Mouse (Mus musculus): ENCODE data around the gene Errfi1. TPM values are rescaled to one million over a fixed set of nuclear protein-coding genes. Genes with fewer than 3 reads are reported as not detected.

Errfi1 gene
- polyA plus RNA-seq, 1 experiment: 230 TPM

DNA sequence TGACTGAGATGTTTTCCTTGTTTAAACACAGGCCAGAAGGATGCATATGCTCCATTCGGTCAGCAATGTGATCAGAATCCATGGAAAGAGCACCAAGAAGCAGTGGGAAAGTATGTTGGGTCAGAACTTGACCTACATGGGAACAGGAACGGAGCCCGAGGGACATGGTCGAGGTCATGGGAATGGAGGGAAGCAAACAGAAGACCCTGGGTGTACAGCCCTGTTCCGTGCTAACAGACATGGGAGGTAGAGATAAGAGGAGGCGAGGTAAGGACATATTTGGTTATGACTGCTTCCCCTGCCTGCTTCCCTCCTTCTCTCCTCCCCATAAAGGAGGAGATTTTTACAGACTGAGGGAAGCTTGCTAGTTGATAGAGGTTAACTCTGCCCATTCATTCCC is 21.8 kb upstream of the Errfi1 start:
- Histone ChIP-seq H3K27ac (ENCODE audit: insufficient read depth, low read depth, low read length) (no peak overlapping the region), H3K4me1 (ENCODE audit: control insufficient read depth, insufficient read depth, low read length) (0 out of 2 replicates have a peak, but pooled peaks cover 3% of the 10 kb centered on the region), H3K27me3 (replicated peaks; ENCODE audit: control insufficient read depth, insufficient read depth, low read length) (no peaks in the 10 kb centered on the region), H3K4me3 (ENCODE audit: insufficient read depth, low read depth, low read length) (no peak overlapping the region), H3K36me3 (ENCODE audit: control insufficient read depth, insufficient read depth, low read length) (no peaks in the 10 kb centered on the region)
- TF ChIP-seq CTCF (conservative IDR thresholded peaks at IDR 0.05; ENCODE audit: insufficient read depth, insufficient read length, low read depth, low read length): no peak
- no peak for TF ChIP-seq POLR2A (IDR thresholded peaks at IDR 0.05; ENCODE audit: low read depth, low read length)
- no peak for DNase-seq
- 87% methylated on average over 6 of the region's 6 CpGs for WGBS

DNA sequence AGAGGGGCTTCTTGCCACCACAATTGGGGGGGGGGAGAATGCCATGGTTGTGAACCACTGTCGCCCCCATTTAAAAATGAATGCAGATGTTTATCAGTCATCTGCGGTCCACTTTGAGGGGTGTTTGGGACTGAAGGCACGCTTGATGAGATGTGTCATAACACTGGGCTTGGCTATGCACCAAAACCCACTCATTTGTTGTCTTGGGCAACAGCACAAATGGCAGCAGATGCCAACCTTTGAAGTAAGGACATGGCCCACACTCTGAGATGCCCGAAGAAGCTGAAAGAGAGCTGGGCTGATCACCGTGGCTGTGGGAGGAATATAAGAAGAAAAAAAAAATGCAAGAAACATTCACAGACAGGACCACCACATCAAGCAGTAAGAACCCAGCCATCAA is 18.6 kb upstream of the Errfi1 start:
- Histone ChIP-seq H3K27me3 (replicated peaks; ENCODE audit: control insufficient read depth, insufficient read depth, low read length) (no peaks in the 10 kb centered on the region), H3K4me1 (ENCODE audit: control insufficient read depth, insufficient read depth, low read length) (peaks cover 5% of the 10 kb centered on the region; the same call in 1 of the 2 replicates), H3K36me3 (ENCODE audit: control insufficient read depth, insufficient read depth, low read length) (no peaks in the 10 kb centered on the region), H3K27ac (ENCODE audit: insufficient read depth, low read depth, low read length) (no peak overlapping the region), H3K4me3 (ENCODE audit: insufficient read depth, low read depth, low read length) (no peak overlapping the region)
- 79% methylated on average over 5 of the region's 5 CpGs for WGBS
- TF ChIP-seq POLR2A (IDR thresholded peaks at IDR 0.05; ENCODE audit: low read depth, low read length) (no peak), CTCF (conservative IDR thresholded peaks at IDR 0.05; ENCODE audit: insufficient read depth, insufficient read length, low read depth, low read length) (no peak)
- no peak for DNase-seq

DNA sequence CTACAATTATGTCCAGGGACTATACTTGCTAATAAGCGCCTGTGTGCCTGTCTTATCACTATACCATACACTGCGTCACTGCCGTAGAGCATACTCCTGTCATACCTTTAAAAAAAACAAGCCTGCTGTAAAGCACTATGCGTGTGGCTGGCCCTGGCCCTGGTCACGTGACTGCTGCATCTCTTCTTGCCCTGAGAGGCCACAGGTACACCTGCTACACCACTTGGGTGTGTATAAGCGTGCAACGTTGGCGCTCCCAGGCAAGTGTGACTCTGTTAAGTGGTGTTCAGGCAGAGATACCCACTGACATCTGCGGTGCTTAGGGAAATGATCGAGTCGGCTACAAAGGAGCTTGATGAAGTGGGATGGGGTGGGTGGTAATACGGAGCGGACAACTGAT is 17.5 kb upstream of the Errfi1 start:
- TF ChIP-seq POLR2A (IDR thresholded peaks at IDR 0.05; ENCODE audit: low read depth, low read length) (no peak), CTCF (conservative IDR thresholded peaks at IDR 0.05; ENCODE audit: insufficient read depth, insufficient read length, low read depth, low read length) (no peak)
- 94% methylated on average over 13 of the region's 13 CpGs for whole genome bisulfite sequencing
- H3K4me1 ChIP-seq (ENCODE audit: control insufficient read depth, insufficient read depth, low read length): peaks cover 5% of the 10 kb centered on the region; the same call in 1 of the 2 replicates
- no peaks in the 10 kb centered on the region for H3K27me3 ChIP-seq (replicated peaks; ENCODE audit: control insufficient read depth, insufficient read depth, low read length)
- no peak overlapping the region for H3K27ac ChIP-seq (ENCODE audit: insufficient read depth, low read depth, low read length)
- no peaks in the 10 kb centered on the region for H3K36me3 ChIP-seq (ENCODE audit: control insufficient read depth, insufficient read depth, low read length)
- DNase-seq: no peak
- no peak overlapping the region for H3K4me3 ChIP-seq (ENCODE audit: insufficient read depth, low read depth, low read length)

DNA sequence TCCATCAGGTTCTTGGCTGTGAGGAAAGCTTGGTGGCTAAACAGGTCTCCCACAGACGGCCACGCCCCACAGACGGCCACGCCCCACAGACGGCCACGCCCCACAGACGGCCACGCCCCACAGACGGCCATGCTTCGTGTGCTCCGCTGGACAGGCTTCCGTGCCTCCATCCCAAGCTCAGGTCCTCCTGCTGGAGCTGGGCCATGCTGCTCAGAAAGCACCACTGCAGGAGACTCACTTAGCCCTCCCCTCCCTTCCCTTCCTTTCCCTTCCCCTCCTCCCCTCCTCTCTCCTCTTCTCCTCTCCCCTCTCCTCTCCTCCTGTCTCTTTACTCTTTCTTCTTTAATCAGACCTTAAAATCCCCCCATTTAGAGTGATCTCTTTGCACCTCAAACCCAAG is 16.8 kb upstream of the Errfi1 start:
- TF ChIP-seq CTCF (conservative IDR thresholded peaks at IDR 0.05; ENCODE audit: insufficient read depth, insufficient read length, low read depth, low read length) (no peak), POLR2A (IDR thresholded peaks at IDR 0.05; ENCODE audit: low read depth, low read length) (no peak)
- Histone ChIP-seq H3K4me1 (ENCODE audit: control insufficient read depth, insufficient read depth, low read length) (peaks cover 3% of the 10 kb centered on the region; the same call in 1 of the 2 replicates), H3K27me3 (replicated peaks; ENCODE audit: control insufficient read depth, insufficient read depth, low read length) (no peaks in the 10 kb centered on the region), H3K27ac (ENCODE audit: insufficient read depth, low read depth, low read length) (no peak overlapping the region), H3K36me3 (ENCODE audit: control insufficient read depth, insufficient read depth, low read length) (no peaks in the 10 kb centered on the region), H3K4me3 (ENCODE audit: insufficient read depth, low read depth, low read length) (no peak overlapping the region)
- DNase-seq: no peak
- WGBS: 81% methylated on average over 12 of the region's 12 CpGs

DNA sequence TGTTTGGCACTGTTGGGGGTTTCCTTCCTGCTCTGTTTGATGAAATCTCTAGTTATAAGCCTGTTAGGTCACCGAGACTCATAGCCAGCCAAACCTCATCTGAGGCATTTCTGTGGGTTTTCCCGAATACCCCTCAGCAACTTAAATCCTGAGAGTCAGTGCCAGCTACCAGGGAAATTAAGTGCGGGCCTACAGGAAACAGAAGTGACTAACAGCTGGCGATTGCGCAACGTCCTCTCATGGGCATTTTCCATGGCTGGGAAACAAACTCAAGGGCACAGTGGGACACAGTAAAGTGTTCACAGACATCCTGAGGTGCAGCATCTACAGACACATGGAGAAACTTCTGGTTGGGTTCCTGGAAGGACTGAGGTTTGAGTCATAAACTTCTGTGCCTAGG is 16.3 kb upstream of the Errfi1 start:
- Histone ChIP-seq H3K27me3 (replicated peaks; ENCODE audit: control insufficient read depth, insufficient read depth, low read length) (no peaks in the 10 kb centered on the region), H3K4me3 (ENCODE audit: insufficient read depth, low read depth, low read length) (no peak overlapping the region), H3K4me1 (ENCODE audit: control insufficient read depth, insufficient read depth, low read length) (peaks cover 3% of the 10 kb centered on the region; the same call in 1 of the 2 replicates), H3K27ac (ENCODE audit: insufficient read depth, low read depth, low read length) (no peak overlapping the region), H3K36me3 (ENCODE audit: control insufficient read depth, insufficient read depth, low read length) (no peaks in the 10 kb centered on the region)
- no peak for TF ChIP-seq CTCF (conservative IDR thresholded peaks at IDR 0.05; ENCODE audit: insufficient read depth, insufficient read length, low read depth, low read length)
- TF ChIP-seq POLR2A (IDR thresholded peaks at IDR 0.05; ENCODE audit: low read depth, low read length): no peak
- WGBS: 55% methylated on average over 6 of the region's 6 CpGs
- peak; percentile 62 for DNase-seq

DNA sequence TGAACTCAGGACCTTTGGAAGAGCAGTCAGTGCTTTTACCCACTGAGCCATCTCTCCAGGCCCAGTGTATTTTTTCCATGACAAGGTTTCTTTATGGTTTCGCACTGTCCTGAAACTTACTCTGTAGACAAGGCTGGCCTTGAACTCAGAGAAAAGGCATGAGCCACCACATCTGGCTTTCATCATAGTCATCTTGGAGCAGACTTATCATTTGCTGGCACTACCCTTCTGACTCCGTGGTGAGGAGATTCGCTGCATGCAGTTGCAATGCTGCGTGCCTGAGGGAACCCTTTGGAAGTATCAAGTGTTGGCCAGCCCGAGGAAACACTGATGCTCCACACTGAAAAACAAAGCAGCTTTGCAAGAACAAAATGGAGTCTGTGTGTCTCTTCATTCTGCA is 11.7 kb upstream of the Errfi1 start:
- H3K36me3 ChIP-seq (ENCODE audit: control insufficient read depth, insufficient read depth, low read length): no peaks in the 10 kb centered on the region
- DNase-seq: no peak
- H3K27ac ChIP-seq (ENCODE audit: insufficient read depth, low read depth, low read length): no peak overlapping the region
- peaks cover 3% of the 10 kb centered on the region; the same call in 1 of the 2 replicates for H3K4me1 ChIP-seq (ENCODE audit: control insufficient read depth, insufficient read depth, low read length)
- H3K27me3 ChIP-seq (replicated peaks; ENCODE audit: control insufficient read depth, insufficient read depth, low read length): no peaks in the 10 kb centered on the region
- no peak overlapping the region for H3K4me3 ChIP-seq (ENCODE audit: insufficient read depth, low read depth, low read length)
- TF ChIP-seq CTCF (conservative IDR thresholded peaks at IDR 0.05; ENCODE audit: insufficient read depth, insufficient read length, low read depth, low read length): no peak
- no peak for TF ChIP-seq POLR2A (IDR thresholded peaks at IDR 0.05; ENCODE audit: low read depth, low read length)
- WGBS: 88% methylated on average over 5 of the region's 5 CpGs

DNA sequence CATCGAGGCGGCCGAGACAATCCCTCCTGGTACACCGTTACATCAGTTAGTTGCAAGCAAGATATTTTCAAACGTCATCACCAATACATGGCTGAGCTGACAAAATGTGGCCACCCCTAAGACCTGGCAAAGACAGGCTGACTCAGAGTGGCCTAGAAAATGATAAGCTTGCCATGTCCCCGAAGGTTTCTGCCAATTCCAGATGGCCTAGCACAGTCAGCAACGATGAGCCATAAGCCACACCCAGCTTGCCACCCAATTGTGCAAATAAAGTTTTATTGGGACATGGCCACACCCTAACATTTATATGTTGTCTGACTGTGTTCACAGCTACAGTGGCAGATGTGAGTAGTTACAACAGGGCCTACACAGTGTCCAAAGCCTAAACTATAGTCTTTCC is 10.5 kb upstream of the Errfi1 start:
- Histone ChIP-seq H3K4me1 (ENCODE audit: control insufficient read depth, insufficient read depth, low read length) (no peaks in the 10 kb centered on the region), H3K27ac (ENCODE audit: insufficient read depth, low read depth, low read length) (no peak overlapping the region), H3K27me3 (replicated peaks; ENCODE audit: control insufficient read depth, insufficient read depth, low read length) (no peaks in the 10 kb centered on the region), H3K36me3 (ENCODE audit: control insufficient read depth, insufficient read depth, low read length) (no peaks in the 10 kb centered on the region), H3K4me3 (ENCODE audit: insufficient read depth, low read depth, low read length) (no peak overlapping the region)
- WGBS: 89% methylated on average over 7 of the region's 7 CpGs
- DNase-seq: no peak
- no peak for TF ChIP-seq POLR2A (IDR thresholded peaks at IDR 0.05; ENCODE audit: low read depth, low read length)
- TF ChIP-seq CTCF (conservative IDR thresholded peaks at IDR 0.05; ENCODE audit: insufficient read depth, insufficient read length, low read depth, low read length): no peak

Data from kidney, adult 2 months (tissue).